Mouse (Mus musculus) kidney, embryonic 15.5 days (tissue): Measurements from ENCODE around the gene Vmn1r214. TPM values are rescaled to one million over a fixed set of nuclear protein-coding genes. Genes with fewer than 3 reads are reported as not detected.

Source experiments
- polyA plus RNA-seq: library from polyadenylated mRNA; unstranded; fragments of >200 nt; fragmentation: Nextera tagmentation; extraction: Ambion mirVana; gene quantifications from 2 replicates; pipeline ENCODE4 v1.2.1, GENCODE M21; 2015

Gene Vmn1r214
- polyA plus RNA-seq, 1 experiment from 2014 or later, result not detected

Other genes with a start within 250 kb of the Vmn1r214 start
- not detected in 2 replicates for gene Vmn1r209, start 220.7 kb upstream of the Vmn1r214 start, polyA plus RNA-seq
- not detected in 2 replicates for gene Vmn1r210, start 199.1 kb upstream of the Vmn1r214 start, polyA plus RNA-seq
- not detected in 2 replicates for gene Vmn1r211, start 172.9 kb upstream of the Vmn1r214 start, polyA plus RNA-seq
- not detected in 2 replicates for gene Vmn1r212, start 146.2 kb upstream of the Vmn1r214 start, polyA plus RNA-seq
- gene Vmn1r213, start 22.8 kb upstream of the Vmn1r214 start, polyA plus RNA-seq, result not detected in 2 replicates
- gene Vmn1r215, start 37.6 kb downstream of the Vmn1r214 start, polyA plus RNA-seq, result not detected in 2 replicates
- not detected in 2 replicates for gene Vmn1r217, start 87.8 kb downstream of the Vmn1r214 start, polyA plus RNA-seq
- not detected in 2 replicates for gene Vmn1r218, start 102.7 kb downstream of the Vmn1r214 start, polyA plus RNA-seq
- gene Vmn1r219, start 128.9 kb downstream of the Vmn1r214 start, polyA plus RNA-seq, result not detected in 2 replicates
- gene Vmn1r220, start 157.6 kb downstream of the Vmn1r214 start, polyA plus RNA-seq, result not detected in 2 replicates
- not detected in 2 replicates for gene Vmn1r221, start 183.7 kb downstream of the Vmn1r214 start, polyA plus RNA-seq
- gene Vmn1r222, start 205.5 kb downstream of the Vmn1r214 start, polyA plus RNA-seq, result not detected in 2 replicates
- not detected in 2 replicates for gene Vmn1r223, start 216.7 kb downstream of the Vmn1r214 start, polyA plus RNA-seq